Mouse (Mus musculus): ENCODE data around the gene Gabpa. TPM values are rescaled to one million over a fixed set of nuclear protein-coding genes. Genes with fewer than 3 reads are reported as not detected.

Gene Gabpa
- polyA plus RNA-seq, 1 experiment from 2014 or later = 16.6 TPM

GRCm38 (mm10) chr16:84813852-84814251, 20.9 kb upstream of the Gabpa start:
- H3K36me3 ChIP-seq = no peaks in the 10 kb centered on the region
- no peak for DNase-seq
- H3K9me3 ChIP-seq (replicated peaks) = no peaks in the 10 kb centered on the region
- no peak overlapping the region for H3K4me3 ChIP-seq (replicated peaks)
- ATAC-seq (ENCODE audit: low read depth) = no peak
- H3K9ac ChIP-seq = no peak overlapping the region
- H3K4me1 ChIP-seq (replicated peaks) = no peaks in the 10 kb centered on the region
- H3K27me3 ChIP-seq = no peaks in the 10 kb centered on the region
- no peak overlapping the region for H3K27ac ChIP-seq
- 59% methylated on average over 8 of the region's 8 CpGs for WGBS (ENCODE audit: insufficient replicate concordance)
- no peak overlapping the region for H3K4me2 ChIP-seq

- ATAC-seq (ENCODE audit: low read depth) (no peak), DNase-seq (no peak)
- Histone ChIP-seq H3K4me1 (replicated peaks) (no peaks in the 10 kb centered on the region), H3K36me3 (no peaks in the 10 kb centered on the region), H3K9me3 (replicated peaks) (no peaks in the 10 kb centered on the region), H3K27ac (no peak overlapping the region), H3K4me3 (replicated peaks) (no peak overlapping the region), H3K9ac (no peak overlapping the region), H3K4me2 (no peak overlapping the region), H3K27me3 (no peaks in the 10 kb centered on the region)
- 23% methylated on average over 8 of the region's 8 CpGs for WGBS (ENCODE audit: insufficient replicate concordance)
Measured at GRCm38 (mm10) chr16:84814511-84814910, 20.2 kb upstream of the Gabpa start.

- Histone ChIP-seq H3K4me3 (replicated peaks) (no peak overlapping the region), H3K4me1 (replicated peaks) (no peaks in the 10 kb centered on the region), H3K27me3 (no peaks in the 10 kb centered on the region), H3K4me2 (no peak overlapping the region), H3K9ac (no peak overlapping the region), H3K36me3 (0 out of 2 replicates have a peak, but pooled peaks cover 3% of the 10 kb centered on the region), H3K9me3 (replicated peaks) (no peaks in the 10 kb centered on the region), H3K27ac (no peak overlapping the region)
- WGBS (ENCODE audit: insufficient replicate concordance) = 35% methylated on average over 7 of the region's 7 CpGs
- no peak for ATAC-seq (ENCODE audit: low read depth)
- DNase-seq = no peak
Measured at GRCm38 (mm10) chr16:84817423-84817822, 17.3 kb upstream of the Gabpa start.

DNA sequence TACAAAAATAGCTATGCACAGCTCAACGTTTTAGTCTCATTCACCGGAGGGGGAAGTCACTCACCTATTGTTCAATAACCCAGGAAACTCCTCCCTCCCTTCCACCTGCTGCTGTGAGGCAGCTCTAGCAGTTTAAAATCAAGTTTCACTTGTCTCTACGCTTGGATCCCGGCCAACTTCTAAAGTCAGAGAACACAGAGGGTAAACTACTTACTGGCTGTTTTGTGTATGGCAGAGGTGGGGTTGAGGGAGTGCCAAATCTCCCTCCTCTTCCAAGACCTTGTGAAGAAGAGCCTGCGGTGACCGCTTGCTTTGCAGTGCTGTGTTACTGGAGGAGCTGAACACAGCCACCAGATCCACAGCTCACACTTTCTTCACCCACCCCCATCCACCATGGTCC, 9.7 kb upstream of the Gabpa start:
- Histone ChIP-seq H3K4me2 (no peak overlapping the region), H3K27ac (no peak overlapping the region), H3K9me3 (replicated peaks) (no peaks in the 10 kb centered on the region), H3K4me3 (replicated peaks) (no peak overlapping the region), H3K36me3 (peaks cover 62% of the 10 kb centered on the region), H3K4me1 (replicated peaks) (no peaks in the 10 kb centered on the region), H3K27me3 (no peaks in the 10 kb centered on the region), H3K9ac (no peak overlapping the region)
- DNase-seq = no peak
- 79% methylated on average over 6 of the region's 6 CpGs for WGBS (ENCODE audit: insufficient replicate concordance)
- ATAC-seq (ENCODE audit: low read depth) = no peak

GRCm38 (mm10) chr16:84831696-84832095, 3.0 kb upstream of the Gabpa start:
- Histone ChIP-seq H3K4me1 (replicated peaks) (peaks cover 32% of the 10 kb centered on the region), H3K36me3 (peaks cover 60% of the 10 kb centered on the region), H3K4me2 (no peak overlapping the region), H3K9me3 (replicated peaks) (no peaks in the 10 kb centered on the region), H3K4me3 (replicated peaks) (no peak overlapping the region), H3K9ac (no peak overlapping the region), H3K27me3 (no peaks in the 10 kb centered on the region), H3K27ac (no peak overlapping the region)
- ATAC-seq (ENCODE audit: low read depth) (no peak), DNase-seq (no peak)
- WGBS (ENCODE audit: insufficient replicate concordance) = 82% methylated on average over 5 of the region's 5 CpGs

- ATAC-seq (ENCODE audit: low read depth) (no peak), DNase-seq (no peak)
- H3K4me1 ChIP-seq (replicated peaks) = peaks cover 40% of the 10 kb centered on the region
- no peak overlapping the region for H3K9ac ChIP-seq
- no peak overlapping the region for H3K4me2 ChIP-seq
- no peak overlapping the region for H3K27ac ChIP-seq
- peaks cover 55% of the 10 kb centered on the region for H3K36me3 ChIP-seq
- no peaks in the 10 kb centered on the region for H3K27me3 ChIP-seq
- WGBS (ENCODE audit: insufficient replicate concordance) = 82% methylated on average over 5 of the region's 5 CpGs
- H3K4me3 ChIP-seq (replicated peaks) = no peak overlapping the region
- no peaks in the 10 kb centered on the region for H3K9me3 ChIP-seq (replicated peaks)
Measured at GRCm38 (mm10) chr16:84832736-84833135, 2.0 kb upstream of the Gabpa start.

- H3K4me2 ChIP-seq = peak overlapping the region; percentile 86
- H3K36me3 ChIP-seq = peaks cover 43% of the 10 kb centered on the region
- ATAC-seq (ENCODE audit: low read depth) = no peak
- under 1% methylated on average over 22 of the region's 22 CpGs for WGBS (ENCODE audit: insufficient replicate concordance)
- no peaks in the 10 kb centered on the region for H3K9me3 ChIP-seq (replicated peaks)
- H3K27ac ChIP-seq = peak overlapping the region; percentile 95
- DNase-seq = no peak
- H3K27me3 ChIP-seq = no peaks in the 10 kb centered on the region
- peak overlapping the region; percentile 98 for H3K4me3 ChIP-seq (replicated peaks)
- H3K4me1 ChIP-seq (replicated peaks) = peaks cover 40% of the 10 kb centered on the region
- peak overlapping the region; percentile 95 for H3K9ac ChIP-seq
Measured at GRCm38 (mm10) chr16:84834344-84834743, 381 bp upstream of the Gabpa start.

- Histone ChIP-seq H3K4me1 (replicated peaks) (peaks cover 40% of the 10 kb centered on the region), H3K36me3 (peaks cover 38% of the 10 kb centered on the region), H3K27me3 (no peaks in the 10 kb centered on the region), H3K4me3 (replicated peaks) (peak within 1 kb of the TSS; percentile 98), H3K4me2 (peak within 1 kb of the TSS; percentile 86), H3K27ac (peak within 1 kb of the TSS; percentile 95), H3K9me3 (replicated peaks) (no peaks in the 10 kb centered on the region), H3K9ac (peak within 1 kb of the TSS; percentile 95)
- 0% methylated on average over 53 of the region's 57 CpGs for WGBS (ENCODE audit: insufficient replicate concordance)
- DNase-seq (peak; percentile 44), ATAC-seq (ENCODE audit: low read depth) (peak; percentile 32)
Measured at GRCm38 (mm10) chr16:84835441-84835822, 707 bp downstream of the Gabpa start, which contains the start of gene Atp5j. TSS of gene Atp5j (minus strand) at chr16:84835625.

DNA sequence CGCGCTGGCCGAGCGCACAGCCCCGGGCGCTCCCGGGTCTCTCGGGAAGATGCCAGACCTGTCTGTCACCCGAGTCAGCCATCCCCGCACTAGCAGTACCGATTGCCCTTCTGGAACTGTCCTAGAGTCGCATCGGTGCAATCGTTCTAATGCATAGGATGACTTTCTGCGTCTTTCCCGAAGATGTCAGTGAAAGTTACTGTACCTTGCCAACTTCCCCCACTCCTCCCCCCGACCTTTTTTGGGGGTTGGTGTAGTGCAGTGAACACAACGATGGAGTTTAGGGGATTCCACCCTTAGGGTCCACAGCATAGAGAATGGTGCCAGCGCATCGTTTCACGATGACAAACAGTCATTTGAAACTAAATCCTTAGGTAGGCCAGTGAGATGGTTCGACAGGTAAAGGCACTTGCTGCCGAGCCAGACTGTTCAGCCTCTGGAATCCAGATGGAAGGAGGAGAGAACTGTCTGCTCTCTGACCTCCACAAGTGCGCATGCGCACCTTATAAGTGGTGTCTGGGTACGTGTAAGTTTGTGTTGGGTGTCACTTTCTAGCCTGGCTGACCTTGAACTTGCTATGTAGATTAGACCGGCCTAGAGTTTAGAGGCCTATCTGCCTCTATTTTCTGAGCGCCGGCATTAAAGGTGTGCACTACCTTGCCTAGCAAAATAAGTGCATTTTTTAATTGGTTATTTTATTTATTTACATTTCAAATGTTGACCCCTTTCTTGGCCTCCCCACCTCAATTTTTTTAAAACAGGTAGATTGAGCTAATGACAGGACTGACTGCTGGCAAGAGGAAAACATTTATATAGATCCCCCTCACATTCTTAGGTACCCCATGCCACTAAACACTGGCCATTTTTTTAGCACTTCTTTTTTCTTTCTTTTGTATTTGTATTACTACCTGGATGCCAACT, 1.4 kb downstream of the Gabpa start:
- peak overlapping the region; percentile 95 for H3K9ac ChIP-seq
- DNase-seq (peak; percentile 66), ATAC-seq (ENCODE audit: low read depth) (peak; percentile 12; the same call in 1 of the 2 replicates)
- H3K9me3 ChIP-seq (replicated peaks) = no peaks in the 10 kb centered on the region
- H3K4me2 ChIP-seq = peak overlapping the region; percentile 86
- H3K4me3 ChIP-seq (replicated peaks) = peak overlapping the region; percentile 98
- H3K27ac ChIP-seq = peak overlapping the region; percentile 95
- WGBS (ENCODE audit: insufficient replicate concordance) = 5% methylated on average over 29 of the region's 29 CpGs
- H3K27me3 ChIP-seq = no peaks in the 10 kb centered on the region
- H3K4me1 ChIP-seq (replicated peaks) = peaks cover 40% of the 10 kb centered on the region
- H3K36me3 ChIP-seq = peaks cover 38% of the 10 kb centered on the region

GRCm38 (mm10) chr16:84838576-84838975, 3.9 kb downstream of the Gabpa start:
- no peak overlapping the region for H3K9ac ChIP-seq
- no peaks in the 10 kb centered on the region for H3K27me3 ChIP-seq
- no peaks in the 10 kb centered on the region for H3K9me3 ChIP-seq (replicated peaks)
- no peak overlapping the region for H3K4me3 ChIP-seq (replicated peaks)
- peaks cover 23% of the 10 kb centered on the region for H3K4me1 ChIP-seq (replicated peaks)
- 68% methylated on average over 2 of the region's 2 CpGs for WGBS (ENCODE audit: insufficient replicate concordance)
- H3K4me2 ChIP-seq = no peak overlapping the region
- H3K27ac ChIP-seq = no peak overlapping the region
- ATAC-seq (ENCODE audit: low read depth) (no peak), DNase-seq (no peak)
- H3K36me3 ChIP-seq = peaks cover 30% of the 10 kb centered on the region

DNA sequence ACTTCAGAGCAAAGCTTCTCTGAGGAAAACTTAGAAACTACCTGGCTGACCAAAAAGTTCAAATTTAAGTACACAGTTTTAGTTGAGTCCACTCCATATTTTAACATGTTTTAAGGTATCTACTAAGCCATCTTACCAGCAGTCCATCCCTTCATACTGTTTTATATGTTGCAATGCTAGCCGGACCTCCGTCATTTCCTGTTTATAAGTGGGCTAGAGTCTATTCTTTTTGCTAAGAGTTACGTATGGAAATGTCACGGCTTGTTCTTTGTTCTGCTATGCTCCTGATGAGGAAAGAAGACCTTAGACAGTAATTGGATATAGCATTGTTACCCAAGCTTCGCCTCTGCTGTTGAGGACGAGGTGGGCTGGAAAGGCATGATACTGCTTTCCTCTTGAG, 18.8 kb downstream of the Gabpa start:
- H3K9me3 ChIP-seq (replicated peaks) = no peaks in the 10 kb centered on the region
- H3K27ac ChIP-seq = no peak overlapping the region
- no peak overlapping the region for H3K9ac ChIP-seq
- H3K4me3 ChIP-seq (replicated peaks) = no peak overlapping the region
- H3K4me2 ChIP-seq = no peak overlapping the region
- peaks cover 76% of the 10 kb centered on the region for H3K36me3 ChIP-seq
- DNase-seq = no peak
- 87% methylated on average over 6 of the region's 6 CpGs for WGBS (ENCODE audit: insufficient replicate concordance)
- H3K4me1 ChIP-seq (replicated peaks) = no peaks in the 10 kb centered on the region
- H3K27me3 ChIP-seq = no peaks in the 10 kb centered on the region
- no peak for ATAC-seq (ENCODE audit: low read depth)

GRCm38 (mm10) chr16:84864656-84865055, 29.9 kb downstream of the Gabpa start:
- no peak overlapping the region for H3K9ac ChIP-seq
- H3K4me2 ChIP-seq = no peak overlapping the region
- no peak overlapping the region for H3K27ac ChIP-seq
- peaks cover 37% of the 10 kb centered on the region for H3K36me3 ChIP-seq
- no peaks in the 10 kb centered on the region for H3K4me1 ChIP-seq (replicated peaks)
- no peaks in the 10 kb centered on the region for H3K27me3 ChIP-seq
- H3K4me3 ChIP-seq (replicated peaks) = no peak overlapping the region
- DNase-seq (no peak), ATAC-seq (ENCODE audit: low read depth) (no peak)
- H3K9me3 ChIP-seq (replicated peaks) = no peaks in the 10 kb centered on the region
- WGBS (ENCODE audit: insufficient replicate concordance) = 70% methylated on average over 8 of the region's 8 CpGs
